Mouse (Mus musculus): ENCODE data around the gene Ssna1. TPM values are rescaled to one million over a fixed set of nuclear protein-coding genes. Genes with fewer than 3 reads are reported as not detected.
A peak's percentile ranks its signal among the peaks of the same experiment; 100 is the strongest.

The Ssna1 gene
- polyA plus RNA-seq, 1 experiment from 2014 or later = 218 TPM

GRCm38 (mm10) chr2:25225811-25226379, 46.3 kb downstream of the Ssna1 start:
- H3K4me2 ChIP-seq (replicated peaks) = peak overlapping the region; percentile 45
- peak overlapping the region; percentile 96 for H3K27ac ChIP-seq
- peaks cover 11% of the 10 kb centered on the region for H3K4me1 ChIP-seq
- H3K27me3 ChIP-seq = no peaks in the 10 kb centered on the region; the same call in 1 of the 2 replicates
- no peak for ATAC-seq (ENCODE audit: insufficient number of reproducible peaks, insufficient read depth, low FRiP score, low TSS enrichment)
- no peak overlapping the region for H3K9ac ChIP-seq
- no peak overlapping the region for H3K4me3 ChIP-seq
- 78% methylated on average over 8 of the region's 8 CpGs for WGBS
- H3K9me3 ChIP-seq = no peaks in the 10 kb centered on the region
- peaks cover 10% of the 10 kb centered on the region; the same call in 1 of the 2 replicates for H3K36me3 ChIP-seq

DNA sequence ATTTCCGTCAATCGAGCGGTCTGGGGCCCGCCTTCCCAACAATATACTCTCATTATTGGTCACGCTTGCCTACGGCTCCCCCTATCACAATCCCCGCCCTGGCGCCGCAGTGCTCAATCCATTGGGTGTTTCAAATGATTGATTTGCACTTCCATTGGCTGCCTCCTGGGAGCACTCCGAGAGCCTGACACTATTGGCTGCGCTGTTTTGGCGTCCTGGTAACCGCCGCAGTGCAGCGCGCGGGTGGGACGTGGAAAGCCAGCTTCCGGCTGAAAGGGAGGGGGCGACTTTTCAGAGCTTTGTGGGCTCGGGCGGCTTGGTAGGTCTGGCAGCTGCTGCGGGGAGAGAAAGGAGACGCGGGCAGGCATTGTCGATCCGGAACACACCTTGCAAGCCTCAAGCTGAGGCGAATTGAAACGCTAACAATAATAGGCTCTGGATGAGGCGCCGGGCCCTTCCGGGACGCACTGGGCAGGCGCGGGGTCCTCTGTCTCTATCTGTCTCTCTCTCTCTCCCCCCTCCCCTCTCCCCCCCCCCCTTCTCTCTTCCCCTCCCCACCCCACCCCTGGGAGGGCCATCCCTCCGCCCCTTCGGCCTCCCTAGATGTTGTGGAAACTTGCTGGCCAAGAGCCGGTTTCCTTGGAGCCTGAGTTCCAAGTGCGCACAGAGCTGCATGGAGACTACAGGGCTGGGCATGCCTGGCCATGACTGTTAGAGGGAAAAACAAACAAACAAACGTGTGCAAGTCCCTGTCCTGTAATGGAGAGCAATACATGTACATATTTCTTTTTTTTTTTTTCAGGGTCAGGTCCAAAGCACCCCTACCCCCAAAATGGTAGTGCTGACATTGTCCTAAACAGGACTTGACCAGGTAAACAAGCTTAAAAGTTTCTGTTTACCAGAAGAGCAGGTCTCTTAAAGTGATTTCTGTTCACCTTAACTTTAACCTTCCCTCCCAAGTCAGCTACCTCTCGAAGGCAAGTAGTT, 47.2 kb downstream of the Ssna1 start:
- WGBS = 2% methylated on average over 38 of the region's 41 CpGs
- Histone ChIP-seq H3K4me3 (peak overlapping the region; percentile 65), H3K4me1 (peaks cover 11% of the 10 kb centered on the region), H3K36me3 (peaks cover 10% of the 10 kb centered on the region; the same call in 1 of the 2 replicates), H3K9me3 (no peaks in the 10 kb centered on the region), H3K4me2 (replicated peaks) (peak overlapping the region; percentile 45), H3K27ac (peak overlapping the region; percentile 96), H3K27me3 (no peaks in the 10 kb centered on the region; the same call in 1 of the 2 replicates), H3K9ac (peak overlapping the region; percentile 53)
- ATAC-seq (ENCODE audit: insufficient number of reproducible peaks, insufficient read depth, low FRiP score, low TSS enrichment) = peak; percentile 98

- Histone ChIP-seq H3K4me3 (peak within 1 kb of the TSS; percentile 65), H3K9ac (peak within 1 kb of the TSS; percentile 73), H3K4me2 (replicated peaks) (peak within 1 kb of the TSS; percentile 78), H3K36me3 (peaks cover 10% of the 10 kb centered on the region; the same call in 1 of the 2 replicates), H3K9me3 (no peaks in the 10 kb centered on the region), H3K27ac (peak within 1 kb of the TSS; percentile 96), H3K27me3 (no peaks in the 10 kb centered on the region; the same call in 1 of the 2 replicates), H3K4me1 (peaks cover 11% of the 10 kb centered on the region)
- no peak for ATAC-seq (ENCODE audit: insufficient number of reproducible peaks, insufficient read depth, low FRiP score, low TSS enrichment)
- WGBS = 0% methylated on average over 17 of the region's 17 CpGs
Measured at GRCm38 (mm10) chr2:25224492-25224765, 47.8 kb downstream of the Ssna1 start, which contains the start of gene Tubb4b. Gene Tubb4b (minus strand): TSS chr2:25224702.

DNA sequence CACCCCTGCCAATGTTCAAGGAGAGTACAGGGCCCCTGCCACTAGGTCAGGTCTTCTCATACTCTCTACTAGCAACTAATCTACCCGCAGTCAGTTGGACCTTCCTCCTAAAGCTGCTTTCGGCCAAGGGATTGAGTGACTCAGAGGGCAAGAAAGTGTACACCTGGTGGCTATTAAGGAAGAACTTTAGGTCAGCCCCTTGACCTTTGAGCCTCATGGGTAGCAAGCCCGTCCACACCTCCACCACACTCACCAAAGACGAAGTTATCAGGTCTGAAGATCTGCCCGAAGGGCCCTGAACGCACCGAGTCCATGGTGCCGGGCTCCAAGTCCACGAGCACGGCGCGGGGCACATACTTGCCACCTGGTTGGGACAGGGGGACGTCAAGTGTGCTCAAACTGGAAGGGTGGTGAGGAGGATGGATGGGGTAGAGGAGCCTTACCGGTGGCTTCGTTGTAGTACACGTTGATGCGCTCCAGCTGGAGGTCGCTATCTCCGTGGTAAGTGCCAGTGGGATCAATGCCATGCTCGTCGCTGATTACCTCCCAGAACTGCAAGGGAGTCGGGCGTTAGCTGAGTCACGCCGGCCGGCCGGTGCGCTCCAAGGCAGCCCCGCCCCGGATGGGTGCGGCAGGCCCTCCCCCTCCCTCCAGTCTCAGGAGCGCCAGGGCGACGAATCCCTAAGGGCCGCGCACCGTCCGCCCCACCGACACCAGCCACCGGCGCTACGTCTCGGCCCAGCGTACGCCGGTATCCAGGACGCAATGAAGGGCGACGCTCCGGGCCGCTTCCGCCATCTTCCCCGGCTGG, 48.4 kb downstream of the Ssna1 start:
- no peaks in the 10 kb centered on the region for H3K27me3 ChIP-seq
- H3K4me1 ChIP-seq = peaks cover 11% of the 10 kb centered on the region
- ATAC-seq (ENCODE audit: insufficient number of reproducible peaks, insufficient read depth, low FRiP score, low TSS enrichment) = peak; percentile 8
- no peaks in the 10 kb centered on the region for H3K9me3 ChIP-seq
- H3K4me3 ChIP-seq = peak overlapping the region; percentile 65
- peak overlapping the region; percentile 77 for H3K27ac ChIP-seq
- under 1% methylated on average over 53 of the region's 53 CpGs for WGBS
- peak overlapping the region; percentile 73 for H3K9ac ChIP-seq
- peak overlapping the region; percentile 78 for H3K4me2 ChIP-seq (replicated peaks)
- peaks cover 10% of the 10 kb centered on the region; the same call in 1 of the 2 replicates for H3K36me3 ChIP-seq

- H3K4me1 ChIP-seq = peaks cover 11% of the 10 kb centered on the region
- H3K4me2 ChIP-seq (replicated peaks) = no peak overlapping the region
- H3K36me3 ChIP-seq = peaks cover 10% of the 10 kb centered on the region; the same call in 1 of the 2 replicates
- H3K27me3 ChIP-seq = no peaks in the 10 kb centered on the region
- 69% methylated on average over 5 of the region's 5 CpGs for WGBS
- H3K9me3 ChIP-seq = no peaks in the 10 kb centered on the region
- no peak overlapping the region for H3K27ac ChIP-seq
- no peak overlapping the region for H3K4me3 ChIP-seq
- no peak for ATAC-seq (ENCODE audit: insufficient number of reproducible peaks, insufficient read depth, low FRiP score, low TSS enrichment)
- no peak overlapping the region for H3K9ac ChIP-seq
Measured at GRCm38 (mm10) chr2:25221331-25221772, 50.9 kb downstream of the Ssna1 start.

Other genes with a start within 250 kb of the Ssna1 start
- gene Nsmf, start 218.1 kb downstream of the Ssna1 start, polyA plus RNA-seq (2016; fragmentation: Nextera tagmentation; extraction: Ambion mirVana) = 99.1 and 103 TPM in 2 replicates
- not detected in 2 replicates for gene Entpd8, start 192.1 kb downstream of the Ssna1 start, polyA plus RNA-seq (2016; fragmentation: Nextera tagmentation; extraction: Ambion mirVana)
- gene Noxa1, start 177.3 kb downstream of the Ssna1 start, polyA plus RNA-seq (2016; fragmentation: Nextera tagmentation; extraction: Ambion mirVana) = 0.19 TPM in 1 of 2 replicates, not detected in the other
- 21.3 and 24.7 TPM in 2 replicates for gene Nrarp, start 91.7 kb downstream of the Ssna1 start, polyA plus RNA-seq (2016; fragmentation: Nextera tagmentation; extraction: Ambion mirVana)
- 3.1 and 3.9 TPM in 2 replicates for gene Tor4a, start 75.6 kb downstream of the Ssna1 start, polyA plus RNA-seq (2016; fragmentation: Nextera tagmentation; extraction: Ambion mirVana)
- gene Nelfb, start 60.9 kb downstream of the Ssna1 start, polyA plus RNA-seq (2016; fragmentation: Nextera tagmentation; extraction: Ambion mirVana) = 119 and 121 TPM in 2 replicates
- gene Stpg3, start 57.8 kb downstream of the Ssna1 start, polyA plus RNA-seq (2016; fragmentation: Nextera tagmentation; extraction: Ambion mirVana) = not detected in 2 replicates
- 1.1 TPM in 1 of 2 replicates, not detected in the other for gene Fam166a, start 53.7 kb downstream of the Ssna1 start, polyA plus RNA-seq (2016; fragmentation: Nextera tagmentation; extraction: Ambion mirVana)
- 443 and 449 TPM in 2 replicates for gene Tubb4b, start 47.7 kb downstream of the Ssna1 start, polyA plus RNA-seq (2016; fragmentation: Nextera tagmentation; extraction: Ambion mirVana)
- gene Slc34a3, start 38.1 kb downstream of the Ssna1 start, polyA plus RNA-seq (2016; fragmentation: Nextera tagmentation; extraction: Ambion mirVana) = not detected in 2 replicates
- not detected in 2 replicates for gene Rnf224, start 35.7 kb downstream of the Ssna1 start, polyA plus RNA-seq (2016; fragmentation: Nextera tagmentation; extraction: Ambion mirVana)
- 8.6 and 9.4 TPM in 2 replicates for gene Rnf208, start 30.2 kb downstream of the Ssna1 start, polyA plus RNA-seq (2016; fragmentation: Nextera tagmentation; extraction: Ambion mirVana)
- not detected in 2 replicates for gene Cysrt1, start 30.0 kb downstream of the Ssna1 start, polyA plus RNA-seq (2016; fragmentation: Nextera tagmentation; extraction: Ambion mirVana)
- gene AL732309.1, start 25.6 kb downstream of the Ssna1 start, polyA plus RNA-seq (2016; fragmentation: Nextera tagmentation; extraction: Ambion mirVana) = 3.8 and 4.2 TPM in 2 replicates
- 21.6 and 23.6 TPM in 2 replicates for gene Tmem203, start 17.0 kb downstream of the Ssna1 start, polyA plus RNA-seq (2016; fragmentation: Nextera tagmentation; extraction: Ambion mirVana)
- gene Tprn, start 9.8 kb downstream of the Ssna1 start, polyA plus RNA-seq (2016; fragmentation: Nextera tagmentation; extraction: Ambion mirVana) = 9.7 TPM in 2 replicates
- 154 and 155 TPM in 2 replicates for gene Anapc2, start within 50 bp of the Ssna1 start, polyA plus RNA-seq (2016; fragmentation: Nextera tagmentation; extraction: Ambion mirVana)
- not detected in 2 replicates for gene Tmem210, start 15.7 kb upstream of the Ssna1 start, polyA plus RNA-seq (2016; fragmentation: Nextera tagmentation; extraction: Ambion mirVana)
- not detected in 2 replicates for gene Lrrc26, start 17.5 kb upstream of the Ssna1 start, polyA plus RNA-seq (2016; fragmentation: Nextera tagmentation; extraction: Ambion mirVana)
- gene Grin1, start 46.7 kb upstream of the Ssna1 start, polyA plus RNA-seq (2016; fragmentation: Nextera tagmentation; extraction: Ambion mirVana) = 1.0 and 1.9 TPM in 2 replicates
- 66.5 and 75.8 TPM in 2 replicates for gene Man1b1, start 59.9 kb upstream of the Ssna1 start, polyA plus RNA-seq (2016; fragmentation: Nextera tagmentation; extraction: Ambion mirVana)
- 25.0 and 27.0 TPM in 2 replicates for gene Dpp7, start 83.9 kb upstream of the Ssna1 start, polyA plus RNA-seq (2016; fragmentation: Nextera tagmentation; extraction: Ambion mirVana)
- gene Uap1l1, start 93.2 kb upstream of the Ssna1 start, polyA plus RNA-seq (2016; fragmentation: Nextera tagmentation; extraction: Ambion mirVana) = 7.9 and 8.9 TPM in 2 replicates
- gene Sapcd2, start 99.9 kb upstream of the Ssna1 start, polyA plus RNA-seq (2016; fragmentation: Nextera tagmentation; extraction: Ambion mirVana) = 51.4 and 51.6 TPM in 2 replicates
- 0.41 and 0.42 TPM in 2 replicates for gene Entpd2, start 123.4 kb upstream of the Ssna1 start, polyA plus RNA-seq (2016; fragmentation: Nextera tagmentation; extraction: Ambion mirVana)
- gene Npdc1, start 126.9 kb upstream of the Ssna1 start, polyA plus RNA-seq (2016; fragmentation: Nextera tagmentation; extraction: Ambion mirVana) = 47.7 and 60.0 TPM in 2 replicates
- gene Fut7, start 150.8 kb upstream of the Ssna1 start, polyA plus RNA-seq (2016; fragmentation: Nextera tagmentation; extraction: Ambion mirVana) = not detected in 2 replicates
- gene Abca2, start 156.3 kb upstream of the Ssna1 start, polyA plus RNA-seq (2016; fragmentation: Nextera tagmentation; extraction: Ambion mirVana) = 4.8 and 5.2 TPM in 2 replicates
- gene Clic3, start 184.4 kb upstream of the Ssna1 start, polyA plus RNA-seq (2016; fragmentation: Nextera tagmentation; extraction: Ambion mirVana) = 1.4 and 1.8 TPM in 2 replicates
- gene Paxx, start 188.7 kb upstream of the Ssna1 start, polyA plus RNA-seq (2016; fragmentation: Nextera tagmentation; extraction: Ambion mirVana) = 28.6 and 28.9 TPM in 2 replicates
- 0.70 and 0.96 TPM in 2 replicates for gene Ptgds, start 197.6 kb upstream of the Ssna1 start, polyA plus RNA-seq (2016; fragmentation: Nextera tagmentation; extraction: Ambion mirVana)
- not detected in 2 replicates for gene Lcn12, start 221.5 kb upstream of the Ssna1 start, polyA plus RNA-seq (2016; fragmentation: Nextera tagmentation; extraction: Ambion mirVana)
- gene Fbxw5, start 228.3 kb upstream of the Ssna1 start, polyA plus RNA-seq (2016; fragmentation: Nextera tagmentation; extraction: Ambion mirVana) = 81.8 and 82.8 TPM in 2 replicates
- gene C8g, start 229.3 kb upstream of the Ssna1 start, polyA plus RNA-seq (2016; fragmentation: Nextera tagmentation; extraction: Ambion mirVana) = 6.3 and 6.4 TPM in 2 replicates

Data from embryonic facial prominence, embryonic 12.5 days (tissue).